ENCODE assay signal across 9 mouse cellular contexts in the genomic region with DNA sequence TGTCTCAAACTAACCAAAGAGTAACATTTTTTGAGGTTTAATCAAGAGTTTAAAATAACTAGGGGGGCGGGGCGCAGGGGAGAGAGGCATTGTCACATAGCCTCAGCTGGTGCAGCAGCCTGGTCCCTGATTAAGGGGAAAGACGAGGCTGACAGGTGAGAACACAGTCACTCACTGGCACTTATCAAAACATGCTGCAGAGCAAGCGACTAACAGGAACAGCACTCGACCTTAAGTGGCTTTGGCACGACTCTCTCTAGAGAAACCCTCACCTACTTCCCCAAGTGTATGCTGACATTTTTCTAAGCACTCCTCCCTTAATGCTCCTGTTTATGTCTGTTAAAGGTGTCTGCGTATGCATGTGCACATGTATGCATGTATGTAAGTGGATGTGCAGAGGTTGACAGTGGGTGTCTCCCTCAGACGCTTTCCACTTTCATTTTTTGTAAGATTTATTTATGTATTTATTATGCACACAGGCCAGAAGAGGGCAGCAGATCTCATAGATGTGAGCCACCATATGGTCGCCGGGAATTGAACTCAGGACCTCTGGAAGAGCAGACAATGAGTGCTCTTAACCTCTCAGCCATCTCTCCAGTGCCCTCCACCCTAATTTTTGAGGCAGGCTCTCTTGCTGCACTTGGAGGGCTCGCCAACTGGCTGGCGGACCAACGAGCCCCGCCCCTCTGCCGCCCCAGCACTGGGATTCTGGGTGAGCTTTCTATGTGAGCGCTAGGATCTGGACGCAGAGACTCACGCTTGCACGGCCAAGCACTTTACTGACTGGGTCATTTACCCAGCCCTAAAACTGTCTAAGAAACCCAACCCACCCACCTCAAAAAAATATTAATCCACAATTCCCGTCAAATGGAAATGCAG. TPM values are rescaled to one million over a fixed set of nuclear protein-coding genes. Genes with fewer than 3 reads are reported as not detected.
DNase-seq lines count a peak whose midpoint lies in the region; ATAC-seq and TF ChIP-seq lines count a peak whose summit lies in the region.
"Had no signal": no experiment of that assay in that cellular context is flagged by ENCODE, and none has a peak within 500 bp of the region (broad histone marks: within the 10 kb centered on the region; RNA-seq: fewer than 3 reads in every experiment).

No protein-coding gene starts in this region.

- TF ChIP-seq EP300 in CH12.LX (IDR thresholded peaks at IDR 0.05; ENCODE audit: low read length), result no peak

- H3K27ac ChIP-seq in kidney, adult 2 months (ENCODE audit: insufficient read depth, low read depth, low read length), result no peak overlapping the region
- no peak overlapping the region for H3K27ac ChIP-seq in CH12.LX (ENCODE audit: insufficient read depth, low read depth)
- no peak overlapping the region for H3K27ac ChIP-seq in heart, embryonic 12.5 days (ENCODE audit: poor library complexity, severe bottlenecking)
- H3K27ac ChIP-seq in forebrain, embryonic 13.5 days, result no peak overlapping the region
- H3K27ac ChIP-seq in forebrain, embryonic 12.5 days, result no peak overlapping the region

- no peaks in the 10 kb centered on the region for H3K27me3 ChIP-seq in kidney, adult 2 months (replicated peaks; ENCODE audit: control insufficient read depth, insufficient read depth, low read length)
- no peaks in the 10 kb centered on the region for H3K27me3 ChIP-seq in CH12.LX (replicated peaks)
- peaks cover 44% of the 10 kb centered on the region for H3K27me3 ChIP-seq in heart, embryonic 12.5 days (replicated peaks)
- no peaks in the 10 kb centered on the region for H3K27me3 ChIP-seq in forebrain, embryonic 13.5 days
- no peaks in the 10 kb centered on the region for H3K27me3 ChIP-seq in forebrain, embryonic 12.5 days

- 78% methylated on average over 20 of the region's 20 CpGs for WGBS in kidney, adult 2 months
- 70% methylated on average over 20 of the region's 20 CpGs for WGBS in heart, embryonic 12.5 days
- 90% methylated on average over 20 of the region's 20 CpGs for WGBS in forebrain, embryonic 13.5 days
- 89% methylated on average over 20 of the region's 20 CpGs for WGBS in forebrain, embryonic 12.5 days

- H3K4me1 ChIP-seq in kidney, adult 2 months (ENCODE audit: control insufficient read depth, insufficient read depth, low read length), result no peaks in the 10 kb centered on the region
- no peaks in the 10 kb centered on the region for H3K4me1 ChIP-seq in CH12.LX (ENCODE audit: control insufficient read depth in 1 of 2, insufficient read depth in 2 of 2)
- H3K4me1 ChIP-seq in heart, embryonic 12.5 days (replicated peaks), result peaks cover 7% of the 10 kb centered on the region; the same call in 1 of the 2 replicates
- no peaks in the 10 kb centered on the region for H3K4me1 ChIP-seq in forebrain, embryonic 13.5 days
- H3K4me1 ChIP-seq in forebrain, embryonic 12.5 days, result no peaks in the 10 kb centered on the region

- no peak for DNase-seq in kidney, adult 2 months
- DNase-seq in kidney, adult 18-20 months, result no peak
- DNase-seq in CH12.LX (ENCODE audit: extremely low read depth), result no peak
- peak; percentile 62 for DNase-seq in lung, postnatal 10 days
- no peak for DNase-seq in urinary bladder, adult 2 months (ENCODE audit: low spot score)
- DNase-seq: midbrain, embryonic 14.5 days had no signal

- TF ChIP-seq CTCF in kidney, adult 2 months (conservative IDR thresholded peaks at IDR 0.05; ENCODE audit: insufficient read depth, insufficient read length, low read depth, low read length), result peak; percentile 26; the same call in 1 of the 2 replicates
- peak in 1 of 2 experiments; percentile 43; a peak in 3 of 4 replicates for TF ChIP-seq CTCF in CH12.LX (conservative IDR thresholded peaks at IDR 0.05 in 1 of 2, IDR thresholded peaks at IDR 0.05 in 1 of 2; ENCODE audit: low read depth in 2 of 2, low read length in 2 of 2)

- no peak overlapping the region for H3K4me3 ChIP-seq in kidney, adult 2 months (ENCODE audit: insufficient read depth, low read depth, low read length)
- no peak overlapping the region for H3K4me3 ChIP-seq in CH12.LX (replicated peaks in 1 of 3; ENCODE audit: low read depth in 2 of 3, low read length in 2 of 3, poor library complexity in 1 of 3)
- H3K4me3 ChIP-seq in heart, embryonic 12.5 days, result no peak overlapping the region
- no peak overlapping the region for H3K4me3 ChIP-seq in forebrain, embryonic 13.5 days
- H3K4me3 ChIP-seq in forebrain, embryonic 12.5 days (replicated peaks), result no peak overlapping the region

- no peak for TF ChIP-seq POLR2A in kidney, adult 2 months (IDR thresholded peaks at IDR 0.05; ENCODE audit: low read depth, low read length)
- no peak for TF ChIP-seq POLR2A in CH12.LX (IDR thresholded peaks at IDR 0.05; ENCODE audit: low read depth, low read length)

- peaks cover 4% of the 10 kb centered on the region for H3K79me2 ChIP-seq in CH12.LX (replicated peaks; ENCODE audit: control insufficient read depth, extremely low read depth, insufficient read depth, poor library complexity, severe bottlenecking)

- H3K4me2 ChIP-seq in CH12.LX (ENCODE audit: insufficient read depth, low read depth, poor library complexity, severe bottlenecking), result no peak overlapping the region
- peak overlapping the region; percentile 3; the same call in 1 of the 2 replicates for H3K4me2 ChIP-seq in heart, embryonic 12.5 days
- H3K4me2 ChIP-seq in forebrain, embryonic 13.5 days, result no peak overlapping the region
- no peak overlapping the region for H3K4me2 ChIP-seq in forebrain, embryonic 12.5 days

- H3K36me3 ChIP-seq in kidney, adult 2 months (ENCODE audit: control insufficient read depth, insufficient read depth, low read length), result peaks cover 2% of the 10 kb centered on the region
- peaks cover 37 to 66% of the 10 kb centered on the region in 2 experiments for H3K36me3 ChIP-seq in CH12.LX (replicated peaks in 1 of 2; ENCODE audit: control insufficient read depth in 1 of 2, insufficient read depth in 1 of 2, low read length in 1 of 2)
- H3K36me3 ChIP-seq in heart, embryonic 12.5 days, result peaks cover 52% of the 10 kb centered on the region
- H3K36me3 ChIP-seq in forebrain, embryonic 13.5 days (ENCODE audit: poor library complexity, severe bottlenecking), result peaks cover 59% of the 10 kb centered on the region
- peaks cover 45% of the 10 kb centered on the region for H3K36me3 ChIP-seq in forebrain, embryonic 12.5 days (replicated peaks)

- peak; percentile 68; the same call in 1 of the 2 replicates for ATAC-seq in heart, embryonic 12.5 days (ENCODE audit: insufficient number of reproducible peaks, low FRiP score)
- no peak for ATAC-seq in forebrain, embryonic 13.5 days
- no peak for ATAC-seq in forebrain, embryonic 12.5 days (ENCODE audit: low FRiP score)

- H3K9ac ChIP-seq in CH12.LX (ENCODE audit: insufficient read depth, low read depth), result no peak overlapping the region
- no peak overlapping the region for H3K9ac ChIP-seq in heart, embryonic 12.5 days
- H3K9ac ChIP-seq in forebrain, embryonic 13.5 days, result no peak overlapping the region
- no peak overlapping the region for H3K9ac ChIP-seq in forebrain, embryonic 12.5 days

- dilution Hi-C loops in CH12.LX (cut with MboI; ENCODE audit: extremely low pct_ligation_motif_present, extremely low pct_unique_long_range_greater_than_20kb, low sequenced_read_pairs), result no loop called here

- no peaks in the 10 kb centered on the region for H3K9me3 ChIP-seq in CH12.LX (replicated peaks; ENCODE audit: low read length)
- no peaks in the 10 kb centered on the region for H3K9me3 ChIP-seq in heart, embryonic 12.5 days (replicated peaks)
- 0 out of 2 replicates have a peak, but pooled peaks cover 3% of the 10 kb centered on the region for H3K9me3 ChIP-seq in forebrain, embryonic 13.5 days (replicated peaks)
- H3K9me3 ChIP-seq in forebrain, embryonic 12.5 days, result no peaks in the 10 kb centered on the region

- in situ Hi-C loops in CH12.LX (cut with MboI; ENCODE audit: low pct_ligation_motif_present, low pct_unique_long_range_greater_than_20kb, low sequenced_read_pairs), result no loop called here

- peak; percentile 28 for TF ChIP-seq RAD21 in CH12.LX (IDR thresholded peaks at IDR 0.05; ENCODE audit: low read depth, low read length)

TF ChIP-seq in CH12.LX, 34 proteins besides CTCF, POLR2A, EP300 and RAD21:
- no peak for TF ChIP-seq NELFE (IDR thresholded peaks at IDR 0.05; ENCODE audit: low read depth, low read length)
- TF ChIP-seq UBTF (IDR thresholded peaks at IDR 0.05; ENCODE audit: low read depth, low read length), result no peak
- no peak for TF ChIP-seq CHD2 (IDR thresholded peaks at IDR 0.05; ENCODE audit: low read length)
- no peak for TF ChIP-seq KAT2A (IDR thresholded peaks at IDR 0.05; ENCODE audit: insufficient replicate concordance, low read length)
- TF ChIP-seq SMC3 (IDR thresholded peaks at IDR 0.05; ENCODE audit: low read depth, low read length), result peak; percentile 26
- no peak for TF ChIP-seq ZNF384 (IDR thresholded peaks at IDR 0.05; ENCODE audit: low read depth, low read length)
- no peak for TF ChIP-seq JUN (IDR thresholded peaks at IDR 0.05; ENCODE audit: insufficient read depth, low read depth, low read length)

RNA-seq across cellular contexts. Expression of a gene that starts 22.8 kb away (rescaled TPM):
- polyA plus RNA-seq in kidney, adult 2 months (2012; rRNA removed), result 2.8 and 4.3 TPM in 2 replicates
- total RNA-seq in CH12.LX (2012; rRNA removed) (0.42 and 0.55 TPM in 2 replicates), CH12.LX (2014; rRNA removed) (0.26 TPM in 2 replicates)
- 0.86 and 0.93 TPM in 2 replicates for polyA plus RNA-seq in CH12.LX (2012; ENCODE audit: insufficient read length, low read depth)
- 229 and 241 TPM in 2 replicates for polyA plus RNA-seq in heart, embryonic 12.5 days (2016; fragmentation: Nextera tagmentation; extraction: Ambion mirVana)
- 1.2 and 1.3 TPM in 2 replicates for polyA plus RNA-seq in forebrain, embryonic 13.5 days (2015; fragmentation: Nextera tagmentation; extraction: Ambion mirVana)
- 110 and 137 TPM in 2 replicates for polyA plus RNA-seq in urinary bladder, adult 2 months (2012; rRNA removed)
- 1.7 and 2.0 TPM in 2 replicates for polyA plus RNA-seq in forebrain, embryonic 12.5 days (2016; fragmentation: Nextera tagmentation; extraction: Ambion mirVana)

RNA-seq across cellular contexts. Expression of a gene that starts 23.1 kb away (rescaled TPM):
- polyA plus RNA-seq in kidney, adult 2 months (2012; rRNA removed), result 119 and 160 TPM in 2 replicates
- total RNA-seq in CH12.LX (2012; rRNA removed), result 163 and 171 TPM in 2 replicates
- total RNA-seq in CH12.LX (2014; rRNA removed), result 246 and 279 TPM in 2 replicates
- 280 and 285 TPM in 2 replicates for polyA plus RNA-seq in CH12.LX (2012; ENCODE audit: insufficient read length, low read depth)
- polyA plus RNA-seq in heart, embryonic 12.5 days (2016; fragmentation: Nextera tagmentation; extraction: Ambion mirVana), result 832 and 883 TPM in 2 replicates
- polyA plus RNA-seq in forebrain, embryonic 13.5 days (2015; fragmentation: Nextera tagmentation; extraction: Ambion mirVana), result 189 and 196 TPM in 2 replicates
- 294 and 408 TPM in 2 replicates for polyA plus RNA-seq in urinary bladder, adult 2 months (2012; rRNA removed)
- polyA plus RNA-seq in forebrain, embryonic 12.5 days (2016; fragmentation: Nextera tagmentation; extraction: Ambion mirVana), result 265 and 294 TPM in 2 replicates

Comparison
In these comparisons a context has a peak if more than half of its experiments do, and no peak if none do; other contexts are left out.
1. RNA of a gene that starts 22.8 kb away (polyA plus RNA-seq): 229 to 241 TPM in heart, embryonic 12.5 days and 110 to 137 TPM in urinary bladder, adult 2 months; 2.8 to 4.3 TPM in kidney, adult 2 months, 1.7 to 2.0 TPM in forebrain, embryonic 12.5 days, 1.2 to 1.3 TPM in forebrain, embryonic 13.5 days and 0.86 to 0.93 TPM in CH12.LX; every median in the first group is over 10 times any median in the second.